Mouse (Mus musculus): ENCODE data around the gene Hipk2.

Hipk2 gene

DNA sequence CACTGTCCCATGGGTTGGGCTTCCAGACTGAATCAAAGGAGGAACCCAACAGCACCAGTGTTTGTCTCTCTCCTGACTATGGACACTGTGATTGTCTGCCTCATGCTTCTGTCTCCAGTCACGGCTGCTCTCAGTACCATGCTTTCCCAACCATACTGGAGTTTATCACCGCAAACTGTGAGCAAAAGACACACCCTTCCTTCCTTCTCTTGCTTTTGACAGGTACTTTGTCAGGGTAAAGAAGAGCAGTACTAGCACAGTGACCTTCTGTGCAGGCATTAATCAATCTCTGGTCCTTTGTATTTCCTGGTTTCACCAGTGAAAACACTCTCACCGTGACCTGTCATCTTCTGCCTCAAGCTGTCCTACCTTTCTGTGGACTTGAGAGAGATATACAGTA lies 25.7 kb upstream of the Hipk2 start:
- DNase-seq = no peak

DNA sequence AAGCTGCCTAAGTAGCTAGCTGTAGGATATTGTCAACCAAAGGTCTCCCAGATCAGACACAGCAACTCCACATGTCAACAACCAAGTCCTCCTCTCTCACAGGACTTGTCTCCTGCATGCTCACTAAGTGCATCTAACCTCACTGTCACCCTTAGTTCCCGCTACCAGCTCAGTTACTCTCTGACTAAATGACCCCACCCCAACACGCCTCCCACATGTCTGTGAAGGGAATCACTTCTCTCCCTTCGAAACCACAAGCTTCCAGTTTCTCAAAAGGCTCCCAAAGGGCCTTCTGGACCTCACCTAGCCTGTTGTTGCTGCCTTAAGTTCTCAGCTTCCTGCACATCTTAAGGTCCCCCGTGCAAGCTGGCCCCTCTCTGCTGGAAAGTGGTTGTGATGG lies 25.2 kb upstream of the Hipk2 start:
- peak; percentile 90 for DNase-seq

DNA sequence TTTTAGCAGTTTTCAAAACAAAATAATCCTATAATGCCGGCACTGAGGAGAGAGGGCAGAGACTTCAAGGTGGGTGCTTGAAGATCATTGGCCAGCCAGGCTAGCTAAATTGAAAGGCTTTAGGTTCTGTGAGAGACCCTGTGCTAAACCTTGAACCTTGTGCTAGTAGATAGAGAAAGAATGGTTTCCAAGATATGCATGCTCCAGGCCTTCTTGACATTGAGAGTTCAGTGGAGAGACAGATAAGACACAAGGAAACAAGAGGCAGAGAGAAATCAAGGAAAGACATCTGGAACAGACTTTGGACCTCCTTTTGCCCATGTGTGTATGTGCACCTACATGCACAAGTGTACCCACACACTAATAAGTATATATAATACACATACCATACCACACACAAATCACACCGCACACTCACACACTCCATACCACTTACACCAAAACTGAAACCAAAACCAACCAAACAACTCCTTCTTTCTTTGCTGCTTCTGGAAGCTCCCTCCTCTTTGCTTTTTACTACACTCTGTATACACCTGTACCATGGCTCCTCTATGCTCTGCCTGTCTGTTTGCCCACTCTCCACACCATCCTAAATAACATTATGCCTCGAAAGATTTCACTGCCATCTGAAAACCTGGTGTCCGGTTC lies 24.6 kb upstream of the Hipk2 start:
- DNase-seq = no peak

DNA sequence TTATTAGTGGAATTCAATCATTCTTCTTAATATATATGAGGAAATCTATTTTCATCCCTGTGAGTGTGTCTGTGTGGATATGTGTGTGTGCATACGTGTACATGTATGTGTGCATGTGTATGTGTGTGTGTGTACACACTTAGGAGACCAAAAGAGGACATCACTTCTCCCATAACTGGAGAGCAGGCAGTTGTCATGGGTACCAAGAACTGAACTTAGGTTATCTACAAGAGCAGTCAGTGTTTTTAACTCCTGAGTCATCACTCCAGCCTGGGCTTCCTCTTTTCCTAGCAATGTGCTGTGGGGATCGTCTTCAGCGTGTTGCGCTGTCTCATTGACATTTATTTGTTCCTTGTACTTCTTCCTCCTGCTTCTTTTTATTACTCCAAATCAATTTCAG lies 24.1 kb upstream of the Hipk2 start:
- DNase-seq = no peak

DNA sequence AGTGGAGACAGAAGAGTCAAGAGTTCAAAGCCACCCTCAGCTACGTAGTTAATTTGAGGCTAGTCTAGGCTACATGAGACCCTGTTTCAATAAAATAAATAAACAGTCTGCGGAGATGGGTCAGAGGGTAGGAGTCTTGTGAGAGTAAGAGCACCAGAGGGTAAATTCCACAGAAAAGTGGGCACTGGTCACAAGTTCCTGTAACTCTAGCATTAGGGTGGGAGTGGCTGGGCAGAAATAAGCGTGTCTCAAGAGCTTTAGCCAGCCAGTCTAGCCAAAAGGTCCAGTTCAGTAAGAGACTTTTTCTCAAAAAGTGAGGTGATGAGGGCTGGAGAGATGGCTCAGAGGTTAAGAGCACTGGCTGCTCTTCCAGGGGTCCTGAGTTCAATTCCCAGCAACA lies 17.6 kb upstream of the Hipk2 start:
- no peak for DNase-seq

DNA sequence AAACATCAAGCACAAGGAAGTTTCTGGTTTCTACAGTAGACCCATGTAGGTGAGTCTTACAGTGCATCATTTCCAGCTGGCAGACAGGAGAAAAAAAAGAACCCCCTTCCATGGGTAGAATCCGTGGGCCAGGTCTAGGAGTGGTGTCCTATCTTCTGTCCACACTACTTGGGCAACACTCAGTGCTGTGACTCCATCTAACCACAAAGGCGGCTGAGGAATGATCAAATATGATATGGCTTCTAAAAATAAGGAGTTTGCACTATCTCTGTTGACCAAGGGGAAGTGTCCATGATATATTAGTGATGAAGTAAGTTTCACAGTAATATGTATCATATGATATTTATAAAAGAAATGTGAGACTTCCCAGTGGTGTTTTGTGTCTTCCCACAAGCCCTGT lies 16.1 kb upstream of the Hipk2 start:
- DNase-seq = peak; percentile 65

DNA sequence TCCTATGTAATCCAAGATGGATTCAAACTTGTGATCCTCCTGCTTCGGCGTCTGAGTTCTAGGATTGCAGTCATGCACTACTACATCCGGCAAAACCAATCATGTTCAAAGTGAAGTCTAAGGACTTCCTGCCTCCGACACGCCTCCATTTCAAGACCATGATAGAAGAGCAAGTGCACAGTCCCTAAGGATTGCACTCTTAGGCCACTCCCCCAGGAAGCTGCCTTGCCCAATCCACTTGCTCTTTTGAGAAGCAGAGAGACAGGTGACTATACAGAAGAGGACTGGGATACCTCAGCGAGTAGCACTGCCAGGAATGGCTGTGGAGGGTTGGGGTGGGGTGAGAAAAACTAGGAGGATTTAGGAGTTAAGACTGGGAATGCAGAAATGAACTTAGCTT lies 13.2 kb upstream of the Hipk2 start:
- DNase-seq = peak; percentile 74

DNA sequence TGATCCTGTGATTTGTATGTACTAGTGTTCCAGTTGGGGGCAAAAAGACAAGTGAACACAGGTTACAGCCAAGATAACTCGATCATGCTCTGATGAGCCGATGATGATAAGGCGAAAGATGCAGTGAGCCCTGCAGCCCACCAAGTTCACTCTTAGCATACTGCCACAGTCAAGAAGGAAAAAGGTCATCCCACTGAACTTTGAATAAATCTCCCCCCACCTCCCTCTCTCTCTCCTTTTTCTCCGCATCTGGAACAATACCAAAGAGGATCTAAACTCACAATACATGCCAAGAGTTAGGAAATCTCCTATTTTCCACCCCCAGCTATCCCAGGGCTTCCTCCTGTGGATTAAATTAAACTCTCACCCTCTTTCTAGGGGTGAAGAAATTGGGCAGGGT lies 11.5 kb upstream of the Hipk2 start:
- DNase-seq = peak; percentile 55

DNA sequence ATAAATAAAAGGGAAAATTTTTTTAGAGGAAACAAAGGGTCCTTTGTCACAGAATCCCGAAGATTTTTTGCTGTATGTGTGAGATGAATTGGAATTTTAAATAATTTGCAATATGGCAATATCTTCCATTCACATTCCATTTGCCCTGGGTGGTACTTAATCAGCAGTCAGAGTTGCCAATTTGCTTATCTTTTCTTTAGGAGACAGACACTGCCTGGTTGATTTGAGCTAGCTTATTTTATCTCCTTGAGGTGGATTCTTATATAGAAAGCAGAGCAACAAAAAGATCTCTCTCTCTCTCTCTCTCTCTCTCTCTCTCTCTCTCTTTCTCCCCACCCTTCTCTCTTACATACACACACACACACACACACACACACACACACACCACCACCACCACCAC lies 9.2 kb upstream of the Hipk2 start:
- DNase-seq = no peak

DNA sequence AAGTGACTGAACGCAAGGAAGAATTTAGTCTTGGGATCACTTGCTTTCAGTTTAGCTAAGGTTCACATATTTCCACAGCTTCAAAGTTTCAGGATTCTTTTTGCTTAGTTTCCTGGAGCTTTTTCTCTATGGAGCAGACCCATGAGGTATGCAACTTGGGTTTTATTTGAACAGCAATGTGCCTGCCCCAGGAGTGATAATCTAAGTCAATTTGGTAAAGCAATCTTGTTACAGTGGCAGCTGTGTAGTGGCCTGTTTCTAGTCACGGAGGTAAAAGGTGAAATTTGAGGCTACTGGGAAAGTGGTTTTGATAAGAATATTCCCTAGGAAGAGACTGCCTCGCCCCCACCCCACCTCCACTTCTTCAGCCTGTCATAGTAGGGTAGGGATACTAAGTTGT lies 8.5 kb upstream of the Hipk2 start:
- no peak for DNase-seq

DNA sequence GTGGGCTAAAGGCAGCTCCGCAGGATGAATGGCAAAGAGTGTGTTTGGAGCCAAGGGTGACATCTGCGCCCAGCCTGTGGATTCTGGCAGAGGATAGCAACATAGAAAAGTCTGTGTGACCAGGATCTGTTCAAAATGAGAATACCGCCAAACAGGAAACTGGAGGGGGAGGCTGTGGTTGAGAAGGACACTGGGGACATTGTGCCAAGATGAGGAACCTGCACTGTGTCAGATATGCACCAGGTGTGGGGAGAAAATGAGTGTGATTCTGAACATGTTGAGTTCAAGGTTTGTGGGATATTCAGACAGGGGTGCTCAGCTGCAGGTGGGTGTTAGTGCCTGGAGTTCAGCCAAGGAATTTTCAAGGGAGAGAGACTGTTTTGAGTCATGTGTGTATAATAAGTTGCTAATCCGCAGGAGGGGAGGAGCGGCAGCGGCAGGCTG lies 6.8 kb upstream of the Hipk2 start:
- peak; percentile 84 for DNase-seq

DNA sequence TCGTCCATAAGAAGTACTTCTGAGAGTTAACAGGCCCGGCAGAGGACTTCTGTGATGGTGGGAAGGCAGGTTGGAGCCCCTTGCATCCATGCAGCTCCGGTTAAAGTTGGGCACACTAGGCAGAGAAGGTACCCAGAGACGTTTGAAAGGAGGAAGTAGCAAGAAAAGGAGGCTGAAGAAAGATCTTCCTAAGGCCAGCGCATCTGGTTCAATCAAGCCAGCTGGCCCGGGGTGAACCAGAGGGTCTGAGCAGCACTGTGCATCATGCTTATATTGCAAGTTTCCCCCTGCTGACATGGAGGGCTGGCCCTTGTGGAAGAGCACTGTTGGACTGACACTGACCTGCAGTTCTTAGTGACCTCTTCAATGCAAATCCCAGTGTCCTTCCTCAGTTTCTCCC lies 6.0 kb upstream of the Hipk2 start:
- peak; percentile 83 for DNase-seq

DNA sequence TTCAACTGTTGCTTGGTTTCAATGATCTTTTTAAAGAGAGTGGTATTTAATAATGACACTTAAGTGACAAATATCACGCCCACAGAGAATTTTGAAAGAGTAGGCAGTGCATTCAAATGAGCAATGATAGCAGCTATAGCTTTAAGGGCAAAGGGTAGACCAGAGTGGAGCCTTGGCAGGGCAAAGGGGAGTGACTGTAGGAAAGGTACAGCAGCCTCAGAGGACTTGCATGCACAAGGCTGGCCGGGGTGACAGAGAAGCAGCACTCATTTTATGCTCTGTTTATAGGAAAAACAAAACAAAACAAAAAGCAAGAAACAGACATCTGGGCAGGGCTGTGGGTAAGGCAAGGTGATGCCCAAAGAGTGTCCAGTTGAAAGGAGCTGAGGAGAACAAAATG lies 5.5 kb upstream of the Hipk2 start:
- DNase-seq = peak; percentile 55

DNA sequence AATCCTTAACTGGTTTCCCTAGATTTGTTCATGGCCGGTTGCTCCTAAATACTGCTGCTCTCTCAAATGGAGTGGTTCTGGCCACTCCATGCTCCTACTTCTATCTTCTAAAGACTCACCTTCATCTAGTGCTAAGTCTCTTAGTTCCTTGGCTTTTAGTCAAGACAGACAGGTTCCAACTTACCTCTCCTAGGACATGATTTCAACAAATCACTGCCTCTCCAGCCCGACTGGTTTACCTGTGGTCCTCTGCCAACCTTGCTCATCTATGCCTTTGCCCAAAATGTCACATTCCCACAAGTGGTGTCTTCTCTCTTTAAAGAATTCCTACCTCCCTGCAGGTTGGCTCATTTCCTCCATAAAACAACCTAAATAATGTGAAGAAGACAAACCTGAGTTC lies 1.7 kb upstream of the Hipk2 start:
- DNase-seq = peak; percentile 78

DNA sequence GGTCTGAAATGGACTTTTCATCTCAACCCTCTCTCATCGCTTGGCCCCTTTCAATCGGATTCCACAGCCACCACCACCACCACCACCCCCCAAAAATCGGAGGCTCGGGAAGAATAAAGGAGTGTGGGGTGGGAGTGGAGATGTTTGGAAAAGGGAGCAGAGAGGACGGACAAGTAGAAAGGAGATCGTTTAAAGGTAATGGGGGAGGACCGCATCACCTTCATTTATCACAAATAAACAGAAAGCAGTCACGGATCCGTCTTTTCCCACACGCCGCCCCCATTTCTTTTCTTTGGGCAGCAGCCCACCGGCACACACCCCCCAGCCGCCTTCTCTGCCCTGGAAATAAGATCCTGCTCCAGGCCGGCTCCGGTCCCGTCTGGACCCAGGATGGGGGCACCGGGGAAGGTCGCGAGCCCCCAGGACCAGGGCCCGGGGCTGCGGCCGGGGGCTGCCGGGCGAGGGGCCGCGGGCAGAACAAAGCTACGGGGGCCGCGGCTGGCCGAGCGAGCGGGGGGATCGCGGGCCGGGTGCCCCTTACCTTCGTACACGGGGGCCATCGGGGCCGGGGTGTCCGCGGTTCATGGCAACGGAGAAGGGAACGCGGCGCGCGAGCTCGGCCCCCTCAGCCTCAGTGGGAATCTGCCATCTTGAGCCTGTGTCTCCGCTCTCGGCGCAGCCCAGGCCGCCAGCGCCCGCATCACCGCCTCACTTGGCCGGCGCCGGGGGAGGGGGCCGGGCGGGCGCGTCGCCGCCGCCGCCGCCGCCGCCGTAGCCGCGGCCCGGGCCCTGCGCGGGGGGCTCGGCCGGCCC lies 501 bp downstream of the Hipk2 start, which contains the start of gene Tbxas1:
Tbxas1 (plus strand) TSS at position 147 of the 813 bp plus-strand sequence.
- DNase-seq = peak; percentile 96

DNA sequence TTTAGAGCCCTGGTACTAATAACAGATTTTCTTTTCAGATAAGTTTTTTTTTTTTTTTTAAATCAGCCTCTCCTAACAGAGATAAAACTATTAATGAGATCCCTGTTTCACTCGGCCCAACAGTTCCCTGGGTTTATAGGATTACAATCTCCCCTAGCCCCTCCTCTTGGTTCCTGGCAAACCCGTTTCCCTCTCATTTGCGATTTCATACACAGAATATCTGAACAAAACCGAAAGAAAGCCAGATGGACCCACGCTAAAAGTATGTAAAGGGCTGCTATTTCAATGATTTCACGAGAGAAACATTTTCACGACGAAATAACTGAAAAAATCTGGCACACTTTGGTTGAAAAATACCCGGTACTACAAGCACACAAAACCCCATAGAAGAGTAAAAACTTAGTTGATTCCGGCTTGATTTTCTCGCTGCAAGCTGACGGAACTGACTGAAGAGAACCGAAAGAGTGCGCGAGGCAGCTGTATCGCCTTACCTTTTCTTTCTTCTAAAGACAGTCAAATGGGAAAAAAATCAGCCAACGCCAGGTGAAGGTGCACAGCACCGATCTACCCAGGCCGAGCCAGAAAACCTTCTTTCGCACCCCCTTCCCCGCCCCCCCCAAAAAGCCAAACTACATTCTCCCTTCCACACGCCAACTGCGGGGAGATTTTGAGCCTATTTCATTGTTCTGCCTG lies 1.3 kb downstream of the Hipk2 start:
- peak; percentile 91 for DNase-seq

DNA sequence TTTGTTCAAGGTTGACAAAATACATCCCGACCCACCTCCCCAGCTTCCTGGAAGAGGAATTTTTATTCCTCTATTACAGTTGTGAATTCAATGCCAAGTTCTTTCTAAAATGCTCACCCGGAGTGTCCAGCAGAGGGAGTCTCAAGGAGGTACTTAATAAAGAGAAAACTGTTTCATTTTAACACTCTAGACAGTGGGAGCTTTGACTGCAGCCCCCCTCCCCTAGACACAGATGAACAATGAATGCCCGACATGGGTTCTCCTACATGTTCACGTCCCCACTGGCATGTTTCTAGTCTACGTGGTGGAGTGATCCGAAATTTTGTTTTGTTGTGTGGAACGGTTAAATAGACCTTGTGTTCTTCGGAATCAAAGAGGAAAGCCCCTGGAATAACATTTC lies 1.9 kb downstream of the Hipk2 start:
- DNase-seq = peak; percentile 92

DNA sequence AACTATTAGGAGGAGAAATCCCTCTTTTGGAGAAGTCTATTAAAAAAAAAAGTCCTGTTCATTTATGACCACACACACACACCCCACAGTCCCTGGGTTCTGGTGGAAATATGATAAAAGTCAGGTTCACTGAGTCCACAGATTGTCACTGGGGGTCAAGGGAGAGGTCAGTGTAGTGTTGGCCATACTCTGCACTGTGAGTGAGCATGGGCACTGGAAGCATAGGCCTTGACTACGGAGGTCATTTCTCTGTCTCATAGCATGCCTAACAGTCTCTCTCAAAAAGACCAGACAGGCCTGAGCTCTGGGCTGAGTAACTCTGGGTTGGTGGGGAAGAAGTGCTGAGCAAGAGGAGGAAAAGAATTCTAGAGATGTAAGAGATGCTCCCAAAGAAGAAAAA lies 2.6 kb downstream of the Hipk2 start:
- DNase-seq = peak; percentile 73

DNA sequence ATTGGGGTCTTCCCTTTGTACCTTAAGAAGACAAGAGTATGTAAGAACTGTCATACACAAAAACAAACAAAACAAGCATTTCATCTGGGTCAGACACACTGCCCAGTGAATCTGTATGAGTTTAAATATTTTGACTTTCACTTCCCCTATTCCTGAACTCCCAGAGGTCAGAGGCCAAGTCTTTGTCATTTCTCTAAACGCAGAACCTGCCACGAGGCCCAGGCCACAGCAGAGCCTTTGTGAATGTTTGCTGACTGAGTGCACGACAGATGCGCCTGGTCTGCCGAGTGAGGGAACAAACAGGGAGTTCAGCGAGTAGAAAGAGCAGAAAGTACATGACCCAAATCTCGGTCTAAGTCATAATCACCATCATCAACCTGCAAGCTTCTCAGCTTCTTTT lies 4.9 kb downstream of the Hipk2 start:
- peak; percentile 95 for DNase-seq

DNA sequence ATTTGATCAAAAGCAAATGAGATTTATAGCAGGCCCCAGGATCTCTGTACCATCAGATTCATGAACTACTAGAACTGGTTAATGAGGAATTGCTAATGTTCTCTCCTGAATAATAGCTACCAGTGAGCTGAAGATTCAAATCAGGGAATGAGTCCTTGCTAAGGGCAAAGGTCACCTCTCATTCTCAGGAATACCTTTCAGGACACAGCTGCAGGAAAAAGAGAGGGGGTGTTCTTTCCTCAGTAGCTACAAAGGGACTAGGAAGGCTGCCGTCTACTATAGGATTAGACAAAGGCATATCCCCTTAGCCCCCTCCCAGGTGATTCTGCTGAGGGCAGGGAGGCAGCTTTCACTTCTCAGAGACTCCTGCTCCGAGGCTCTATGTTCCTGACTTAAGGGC lies 5.9 kb downstream of the Hipk2 start:
- DNase-seq = no peak

DNA sequence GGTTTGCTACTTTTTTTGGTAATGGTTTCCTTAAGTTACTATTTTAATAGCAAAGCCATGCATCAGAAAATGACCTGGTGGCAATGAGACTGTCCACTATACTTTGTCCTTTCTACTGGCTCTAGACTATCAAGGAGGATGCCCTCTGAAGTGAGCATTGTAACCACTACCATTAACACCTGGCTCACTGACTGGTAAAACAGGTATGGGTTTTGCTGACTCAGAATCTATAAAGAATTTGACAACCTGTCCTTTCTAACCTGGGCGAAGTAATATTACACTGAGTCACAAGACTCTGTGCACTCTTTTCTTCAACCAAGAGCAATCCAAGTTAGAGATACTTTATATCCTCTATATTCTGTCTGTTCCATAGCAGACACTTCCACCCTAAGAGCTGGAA lies 7.0 kb downstream of the Hipk2 start:
- no peak for DNase-seq

DNA sequence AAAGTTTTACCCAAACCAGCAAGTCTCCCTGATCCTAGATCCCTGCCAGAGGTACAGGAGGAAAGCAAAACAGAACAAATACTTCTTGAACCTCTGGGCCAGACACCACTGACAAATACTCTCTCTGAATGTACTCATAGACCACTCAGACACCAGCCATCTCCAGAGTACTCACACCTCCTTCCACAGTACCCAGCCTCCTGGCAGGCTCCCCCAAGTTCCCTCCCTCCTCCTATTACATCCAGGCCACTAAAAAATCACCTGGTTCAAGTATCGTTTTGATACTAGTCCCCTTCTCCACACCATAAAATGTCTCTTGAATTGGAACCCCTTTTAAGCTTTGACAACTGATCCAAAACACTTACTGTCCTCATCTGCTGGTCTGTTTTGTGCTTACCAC lies 8.7 kb downstream of the Hipk2 start:
- DNase-seq = peak; percentile 59

DNA sequence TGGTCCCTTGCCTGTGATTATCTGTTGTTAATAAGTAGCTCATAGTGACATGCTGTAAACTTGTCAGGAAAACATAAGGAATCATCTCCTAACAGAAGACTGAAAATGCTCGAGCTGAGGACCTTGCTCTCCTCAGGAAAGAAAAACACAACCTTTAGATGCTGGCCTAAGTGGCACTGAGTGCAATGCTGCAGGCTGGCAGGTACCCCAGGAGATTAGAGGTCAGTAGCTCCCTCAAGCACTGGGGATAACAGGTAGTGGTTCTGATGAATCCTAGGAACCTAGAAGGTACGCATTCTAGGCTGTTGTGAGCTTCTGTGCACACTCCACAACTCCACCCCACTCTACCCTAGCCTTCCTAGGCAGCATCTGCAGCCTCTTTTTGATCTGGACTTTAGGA lies 9.2 kb downstream of the Hipk2 start:
- DNase-seq = peak; percentile 79

DNA sequence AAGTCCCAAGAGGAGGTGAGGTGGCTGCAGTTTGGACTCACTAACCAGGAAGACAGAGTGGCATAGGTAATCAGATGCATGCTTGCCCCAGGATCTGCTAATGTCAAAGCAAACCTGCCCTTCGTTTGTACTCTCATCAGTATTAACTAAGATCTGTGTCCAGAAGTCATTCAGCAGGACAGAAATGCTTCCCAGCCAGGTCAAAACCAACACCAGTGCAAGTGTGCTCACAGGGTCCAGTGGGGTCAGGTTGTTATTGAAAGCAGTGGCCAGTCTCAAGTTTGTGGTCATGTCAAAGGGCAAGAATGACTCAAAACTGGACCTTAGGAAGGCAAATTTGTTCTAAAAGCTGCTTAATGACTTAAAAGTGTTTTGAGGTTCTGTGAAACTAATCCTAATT lies 9.6 kb downstream of the Hipk2 start:
- DNase-seq = peak; percentile 72

Data from heart, adult 11 months (tissue).